Mouse (Mus musculus) embryo, embryonic 11 days (tissue): ENCODE data around the gene Ggact.

Experiments
- DNase-seq: peaks from one replicate; pipeline ENCODE4 v3.0.0-alpha.2; 2015

Gene Ggact

GRCm38 (mm10) chr14:122865462-122866129 is 48.0 kb downstream of the Ggact start:
- no peak for DNase-seq

- DNase-seq: no peak
Measured at GRCm38 (mm10) chr14:122862623-122863022, 50.9 kb downstream of the Ggact start.

- DNase-seq: no peak
Measured at GRCm38 (mm10) chr14:122859792-122860191, 53.8 kb downstream of the Ggact start.

GRCm38 (mm10) chr14:122852506-122853057 is 61.0 kb downstream of the Ggact start:
- DNase-seq: no peak

- DNase-seq: no peak
Measured at GRCm38 (mm10) chr14:122837018-122837417, 76.5 kb downstream of the Ggact start.

GRCm38 (mm10) chr14:122836221-122836620 is 77.3 kb downstream of the Ggact start:
- peak; percentile 62 for DNase-seq

- DNase-seq: no peak
Measured at GRCm38 (mm10) chr14:122835487-122836190, 77.9 kb downstream of the Ggact start.

GRCm38 (mm10) chr14:122834753-122835152 is 78.8 kb downstream of the Ggact start:
- DNase-seq: peak; percentile 21

- DNase-seq: no peak
Measured at GRCm38 (mm10) chr14:122833666-122834065, 79.9 kb downstream of the Ggact start.

- no peak for DNase-seq
Measured at GRCm38 (mm10) chr14:122830433-122830832, 83.1 kb downstream of the Ggact start.

- DNase-seq: no peak
Measured at GRCm38 (mm10) chr14:122825464-122825863, 88.1 kb downstream of the Ggact start.

GRCm38 (mm10) chr14:122823791-122824190 is 89.8 kb downstream of the Ggact start:
- DNase-seq: no peak

- DNase-seq: no peak
Measured at GRCm38 (mm10) chr14:122821002-122821401, 92.6 kb downstream of the Ggact start.

GRCm38 (mm10) chr14:122800296-122800695 is 113.3 kb downstream of the Ggact start:
- no peak for DNase-seq

- DNase-seq: no peak
Measured at GRCm38 (mm10) chr14:122793368-122793767, 120.2 kb downstream of the Ggact start.

GRCm38 (mm10) chr14:122790111-122790510 is 123.4 kb downstream of the Ggact start:
- DNase-seq: no peak

GRCm38 (mm10) chr14:122788199-122788598 is 125.4 kb downstream of the Ggact start:
- peak; percentile 7 for DNase-seq

- DNase-seq: no peak
Measured at GRCm38 (mm10) chr14:122784701-122785100, 128.9 kb downstream of the Ggact start.

- DNase-seq: no peak
Measured at GRCm38 (mm10) chr14:122766448-122766847, 147.1 kb downstream of the Ggact start.
